Mouse (Mus musculus) bone marrow macrophage, adult 2 months (primary cell): ENCODE results near the gene Cog5.

Experiments used
- CTCF ChIP-seq: IDR thresholded peaks from 2 replicates; pipeline ENCODE4 v1.5.1; 2012; ENCODE audit warnings: low read depth, mild to moderate bottlenecking, low read length, moderate library complexity
- POLR2A ChIP-seq: IDR thresholded peaks from 2 replicates; pipeline ENCODE4 v1.6.1; 2012; ENCODE audit warnings: mild to moderate bottlenecking, low read depth, low read length, borderline replicate concordance

DNA sequence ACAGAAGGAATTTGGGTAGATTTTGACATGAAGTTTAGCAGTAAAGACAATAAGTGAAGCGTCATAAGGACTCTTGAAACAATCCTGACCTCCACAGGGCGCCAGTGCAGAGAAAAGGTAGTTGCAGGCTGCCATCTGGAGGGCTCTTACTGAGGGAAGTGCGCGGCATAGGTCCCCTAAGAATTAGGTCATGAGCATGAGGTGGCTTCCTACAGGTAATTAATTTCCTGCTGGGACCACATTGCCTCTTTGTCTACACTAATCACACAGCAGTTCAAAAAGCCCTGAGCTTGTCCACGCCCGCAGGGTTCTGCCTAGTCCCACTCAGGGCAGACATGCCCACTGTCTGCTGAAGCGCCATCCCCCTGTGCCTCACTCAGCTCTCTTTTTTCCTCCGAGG is 242.3 kb downstream of the Cog5 start:
- TF ChIP-seq POLR2A, result no peak
- no peak for TF ChIP-seq CTCF
